Mouse (Mus musculus) frontal cortex, postnatal 10 days (tissue): ENCODE results near the gene Map2k5.

Experiments
- DNase-seq, 2 experiments: peaks; one replicate each; pipeline ENCODE4 v3.0.0; 2022; ENCODE audit warnings: low spot score in 2 of 2, mixed read lengths in 1 of 2

The Map2k5 gene

GRCm38 (mm10) chr9:63377270-63378142 is at the start of gene Map2k5:
Gene Map2k5 (minus strand): TSS chr9:63377902.
- DNase-seq: peak; percentile 78 to 87

GRCm38 (mm10) chr9:63421096-63421736 is 43.5 kb upstream of the Map2k5 start:
- DNase-seq: no peak

GRCm38 (mm10) chr9:63420396-63420795 is 42.7 kb upstream of the Map2k5 start:
- DNase-seq: no peak

- no peak for DNase-seq
These were observed 22.5 kb upstream of the Map2k5 start for GRCm38 (mm10) chr9:63400176-63400575.

GRCm38 (mm10) chr9:63399463-63399815 is 21.7 kb upstream of the Map2k5 start:
- DNase-seq: no peak

- DNase-seq: peak; percentile 86 to 92
These were observed 21.1 kb upstream of the Map2k5 start, which contains the start of gene 2300009A05Rik for GRCm38 (mm10) chr9:63398611-63399462. Gene 2300009A05Rik (minus strand): TSS chr9:63399246.

- DNase-seq: no peak
These were observed 17.9 kb upstream of the Map2k5 start for GRCm38 (mm10) chr9:63395612-63396011.

- no peak for DNase-seq
These were observed 13.6 kb upstream of the Map2k5 start for GRCm38 (mm10) chr9:63391307-63391706.

- no peak for DNase-seq
These were observed 5.1 kb upstream of the Map2k5 start for GRCm38 (mm10) chr9:63382761-63383160.

GRCm38 (mm10) chr9:63380326-63380725 is 2.6 kb upstream of the Map2k5 start:
- DNase-seq: no peak

- DNase-seq: no peak
These were observed 472 bp upstream of the Map2k5 start for GRCm38 (mm10) chr9:63378174-63378573.

GRCm38 (mm10) chr9:63373315-63373714 is 4.4 kb downstream of the Map2k5 start:
- DNase-seq: no peak

- DNase-seq: no peak
These were observed 5.2 kb downstream of the Map2k5 start for GRCm38 (mm10) chr9:63372541-63372940.

- DNase-seq: no peak
These were observed 17.3 kb downstream of the Map2k5 start for GRCm38 (mm10) chr9:63360410-63360809.

- DNase-seq: no peak
These were observed 18.7 kb downstream of the Map2k5 start for GRCm38 (mm10) chr9:63359016-63359415.

- DNase-seq: no peak
These were observed 21.0 kb downstream of the Map2k5 start for GRCm38 (mm10) chr9:63356721-63357120.

GRCm38 (mm10) chr9:63356278-63356677 is 21.4 kb downstream of the Map2k5 start:
- DNase-seq: no peak

GRCm38 (mm10) chr9:63354168-63354567 is 23.5 kb downstream of the Map2k5 start:
- no peak for DNase-seq

- DNase-seq: no peak
These were observed 27.7 kb downstream of the Map2k5 start for GRCm38 (mm10) chr9:63350030-63350429.

- no peak for DNase-seq
These were observed 28.5 kb downstream of the Map2k5 start for GRCm38 (mm10) chr9:63349241-63349640.

GRCm38 (mm10) chr9:63348146-63348545 is 29.6 kb downstream of the Map2k5 start:
- no peak for DNase-seq

GRCm38 (mm10) chr9:63346029-63346428 is 31.7 kb downstream of the Map2k5 start:
- DNase-seq: no peak
